Mouse (Mus musculus) spleen, adult 2 months (tissue): ENCODE measurements around the gene Fcnb. TPM values are rescaled to one million over a fixed set of nuclear protein-coding genes. Genes with fewer than 3 reads are reported as not detected.

Experiments
- DNase-seq, 2 experiments: peaks; one replicate each; pipeline versions ENCODE4 v3.0.0 to v3.0.0-alpha.2; 2012 to 2021; ENCODE audit warnings: low spot score in 2 of 2, low read depth in 1 of 2
- H3K27ac ChIP-seq: fragments of 200-500 bp; 2 replicates; pipeline ENCODE4 v1.5.1; 2012; ENCODE audit warnings: low read length, inconsistent platforms; ENCODE audit not compliant: insufficient read depth
- H3K27me3 ChIP-seq: fragments of 200-500 bp; 2 replicates; pipeline ENCODE4 v1.6.1; 2012; ENCODE audit warnings: mild to moderate bottlenecking, moderate library complexity, low read length, inconsistent platforms; ENCODE audit not compliant: control insufficient read depth, insufficient read depth
- H3K36me3 ChIP-seq: fragments of 200-500 bp; 2 replicates; pipeline ENCODE4 v1.6.1; 2012; ENCODE audit warnings: mild to moderate bottlenecking, low read length, inconsistent platforms; ENCODE audit not compliant: control insufficient read depth, insufficient read depth
- H3K4me1 ChIP-seq: fragments of 200-500 bp; 2 replicates; pipeline ENCODE4 v1.6.1; 2011; ENCODE audit warnings: inconsistent platforms; ENCODE audit not compliant: control insufficient read depth, insufficient read depth, insufficient read length
- H3K4me3 ChIP-seq: fragments of 200-500 bp; 2 replicates; pipeline ENCODE4 v1.5.1; 2011; ENCODE audit warnings: mild to moderate bottlenecking, inconsistent platforms; ENCODE audit not compliant: insufficient read depth, insufficient read length; ENCODE audit errors: extremely low read depth
- CTCF ChIP-seq: fragments of 200-500 bp; IDR thresholded peaks from 2 replicates; pipeline ENCODE4 v1.5.1; 2011; ENCODE audit warnings: mild to moderate bottlenecking, inconsistent platforms; ENCODE audit not compliant: insufficient read depth, insufficient read length, insufficient replicate concordance; ENCODE audit errors: extremely low read depth
- POLR2A ChIP-seq: fragments of 200-500 bp; IDR thresholded peaks from 2 replicates; pipeline ENCODE4 v1.6.1; 2011; ENCODE audit warnings: low read depth, low read length, inconsistent platforms
- WGBS: fragments of 180-500 bp; shearing (Covaris S2); methylation state at CpG from one replicate; pipeline ENCODE4 v1.1.7; 2018; 5-methylcytosine and 5-hydroxymethylcytosine counted together
- polyA plus RNA-seq: library from polyadenylated mRNA; depleted of rRNA; stranded (reverse); fragments of >200 nt; gene quantifications from 2 replicates; pipeline ENCODE4 v1.2.3, GENCODE M21; 2012

The Fcnb gene
- polyA plus RNA-seq, 1 experiment: 2.8 TPM

- H3K27me3 ChIP-seq: no peaks in the 10 kb centered on the region
- H3K4me3 ChIP-seq: no peak overlapping the region
- DNase-seq: no peak
- WGBS: 78% methylated on average over 4 of the region's 4 CpGs
- H3K36me3 ChIP-seq: no peaks in the 10 kb centered on the region
- no peaks in the 10 kb centered on the region for H3K4me1 ChIP-seq
- H3K27ac ChIP-seq: no peak overlapping the region
- TF ChIP-seq CTCF: no peak
These were observed 20.9 kb downstream of the Fcnb start for GRCm38 (mm10) chr2:28063711-28064338.

- H3K36me3 ChIP-seq: no peaks in the 10 kb centered on the region
- 86% methylated on average over 1 of the region's 1 CpGs for whole genome bisulfite sequencing
- H3K27ac ChIP-seq: no peak overlapping the region
- no peaks in the 10 kb centered on the region for H3K27me3 ChIP-seq
- no peaks in the 10 kb centered on the region for H3K4me1 ChIP-seq
- H3K4me3 ChIP-seq: no peak overlapping the region
- DNase-seq: no peak
- no peak for TF ChIP-seq CTCF
- TF ChIP-seq POLR2A: no peak
These were observed 24.8 kb downstream of the Fcnb start for GRCm38 (mm10) chr2:28059922-28060321.

- no peak for DNase-seq
- TF ChIP-seq CTCF (no peak), POLR2A (no peak)
- 80% methylated on average over 7 of the region's 7 CpGs for WGBS
- Histone ChIP-seq H3K4me3 (no peak overlapping the region), H3K27me3 (no peaks in the 10 kb centered on the region), H3K27ac (no peak overlapping the region), H3K4me1 (no peaks in the 10 kb centered on the region), H3K36me3 (no peaks in the 10 kb centered on the region)
These were observed 37.6 kb downstream of the Fcnb start for GRCm38 (mm10) chr2:28047092-28047491.

GRCm38 (mm10) chr2:28046311-28046710, 38.4 kb downstream of the Fcnb start:
- DNase-seq: no peak
- Histone ChIP-seq H3K27ac (no peak overlapping the region), H3K36me3 (no peaks in the 10 kb centered on the region), H3K4me3 (no peak overlapping the region), H3K4me1 (no peaks in the 10 kb centered on the region), H3K27me3 (no peaks in the 10 kb centered on the region)
- 73% methylated on average over 6 of the region's 6 CpGs for WGBS
- TF ChIP-seq POLR2A (no peak), CTCF (no peak)

GRCm38 (mm10) chr2:28044920-28045598, 39.6 kb downstream of the Fcnb start:
- Histone ChIP-seq H3K27me3 (no peaks in the 10 kb centered on the region), H3K27ac (no peak overlapping the region), H3K4me1 (no peaks in the 10 kb centered on the region), H3K36me3 (no peaks in the 10 kb centered on the region), H3K4me3 (no peak overlapping the region)
- 87% methylated on average over 9 of the region's 9 CpGs for WGBS
- no peak for DNase-seq
- no peak for TF ChIP-seq CTCF
- no peak for TF ChIP-seq POLR2A

- no peak for DNase-seq
- Histone ChIP-seq H3K4me1 (no peaks in the 10 kb centered on the region), H3K27me3 (no peaks in the 10 kb centered on the region), H3K27ac (no peak overlapping the region), H3K36me3 (no peaks in the 10 kb centered on the region), H3K4me3 (no peak overlapping the region)
- TF ChIP-seq POLR2A: no peak
- no peak for TF ChIP-seq CTCF
- 88% methylated on average over 1 of the region's 1 CpGs for WGBS
These were observed 44.2 kb downstream of the Fcnb start for GRCm38 (mm10) chr2:28040466-28040865.

- 87% methylated on average over 10 of the region's 10 CpGs for WGBS
- Histone ChIP-seq H3K4me3 (no peak overlapping the region), H3K27ac (no peak overlapping the region), H3K4me1 (no peaks in the 10 kb centered on the region), H3K27me3 (no peaks in the 10 kb centered on the region), H3K36me3 (no peaks in the 10 kb centered on the region)
- DNase-seq: no peak
- TF ChIP-seq CTCF (no peak), POLR2A (no peak)
These were observed 44.9 kb downstream of the Fcnb start for GRCm38 (mm10) chr2:28039647-28040325.
